Mouse (Mus musculus) lung, adult 2 months (tissue): ENCODE measurements around the gene AU040320.

Experiments
- CTCF ChIP-seq: fragments of 200-500 bp; IDR thresholded peaks from 2 replicates; pipeline ENCODE4 v1.5.1; 2011; ENCODE audit warnings: mild to moderate bottlenecking, low read length, control low read depth; ENCODE audit not compliant: insufficient read depth
- POLR2A ChIP-seq: fragments of 200-500 bp; IDR thresholded peaks from 2 replicates; pipeline ENCODE4 v1.6.1; 2011; ENCODE audit warnings: low read depth, mild to moderate bottlenecking, control low read depth, low read length, borderline replicate concordance; ENCODE audit errors: extremely low read depth

DNA sequence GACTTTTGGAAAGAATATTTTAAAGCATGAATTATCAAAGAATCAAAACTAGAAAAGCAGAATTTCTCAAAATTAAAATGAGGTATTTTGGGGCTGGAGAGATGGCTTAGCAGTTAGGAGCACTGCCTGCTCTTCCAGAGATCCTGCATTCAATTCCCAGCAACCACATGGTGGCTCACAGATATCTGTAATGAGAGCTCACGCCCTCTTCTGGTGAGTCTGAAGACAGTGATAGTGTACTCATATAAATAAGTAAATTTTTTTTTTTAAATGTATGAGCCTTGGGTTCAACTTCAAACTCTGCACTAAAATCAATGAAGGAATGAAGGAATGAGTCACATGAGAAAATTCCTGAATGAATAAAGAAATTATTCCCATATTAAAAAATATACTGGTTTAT is 132.6 kb downstream of the AU040320 start:
- TF ChIP-seq CTCF (no peak), POLR2A (no peak)
